Mouse (Mus musculus): ENCODE data around the gene Tlr5.

The Tlr5 gene

DNA sequence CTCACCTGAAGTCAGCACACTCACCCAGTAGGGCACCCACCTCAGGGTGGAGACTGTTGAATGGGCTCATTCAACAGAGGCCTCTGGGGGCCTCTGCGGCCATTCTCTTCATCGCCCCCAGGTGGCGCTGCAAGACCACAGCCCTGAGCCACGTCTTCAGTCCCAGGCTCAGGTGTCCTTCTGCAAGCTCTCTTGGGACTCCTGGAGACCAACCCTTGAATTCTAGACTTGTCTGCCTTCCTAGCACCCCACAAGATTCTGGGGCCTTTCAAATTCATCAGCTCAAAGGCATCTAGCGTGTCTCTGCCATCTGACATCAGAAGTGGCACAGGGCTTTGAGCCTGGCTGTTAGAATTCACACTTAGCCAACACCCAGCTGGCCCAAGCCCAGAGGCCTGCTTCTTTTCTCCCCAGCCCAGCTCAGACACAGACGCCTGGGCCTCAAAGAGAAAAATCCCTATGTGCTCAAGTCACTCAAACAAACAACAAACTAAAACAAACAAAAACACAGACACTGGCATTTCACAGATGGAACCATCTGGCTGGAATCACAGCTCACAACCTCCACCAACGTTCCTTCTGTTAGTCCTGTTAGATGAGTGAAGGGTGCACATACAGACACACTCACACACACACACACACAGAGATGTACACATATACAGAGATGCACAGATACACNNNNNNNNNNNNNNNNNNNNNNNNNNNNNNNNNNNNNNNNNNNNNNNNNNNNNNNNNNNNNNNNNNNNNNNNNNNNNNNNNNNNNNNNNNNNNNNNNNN lies 36.6 kb downstream of the Tlr5 start:
- DNase-seq = peak in 1 of 2 experiments; percentile 64
